Mouse (Mus musculus): ENCODE results near the gene Gm19402. TPM values are rescaled to one million over a fixed set of nuclear protein-coding genes. Genes with fewer than 3 reads are reported as not detected.
"Not testable (repeated sequence)": the region's sequence is repeated elsewhere in the genome, so short reads cannot be mapped to it uniquely, and the experiment has no call there.

Gene Gm19402
- polyA plus RNA-seq (2012; ENCODE audit: insufficient read depth, insufficient read length, low replicate concordance, missing spikeins) = not detected in 2 replicates

DNA sequence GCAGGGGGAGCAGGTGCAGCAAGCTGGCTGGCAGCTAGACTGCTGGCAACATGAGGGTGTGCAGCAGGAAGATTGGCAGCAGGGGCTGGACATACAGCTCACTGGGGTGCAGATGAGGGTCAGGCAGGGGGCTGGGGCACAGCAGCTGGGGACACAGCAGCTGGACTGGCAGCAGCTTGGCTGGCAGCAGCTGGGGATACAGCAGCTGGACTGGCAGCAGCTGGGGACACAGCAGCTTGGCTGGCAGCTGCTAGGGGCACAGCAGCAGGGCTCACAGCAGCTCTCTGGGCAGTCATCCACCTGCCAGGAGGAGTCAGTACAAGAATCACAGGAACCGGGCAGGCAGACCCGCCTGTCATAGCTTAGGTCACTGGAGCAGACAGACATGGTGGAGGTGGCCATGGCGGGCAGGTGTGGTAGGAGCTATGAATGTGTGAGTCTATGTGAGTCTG lies at the start of gene Gm19402:
TSS of gene Gm19402 (minus strand) at position 402 of the 452 bp plus-strand sequence.
- H3K27ac ChIP-seq (ENCODE audit: insufficient read depth, low read depth, low read length) = not testable (repeated sequence)
- 58% methylated on average over 3 of the region's 3 CpGs for WGBS

DNA sequence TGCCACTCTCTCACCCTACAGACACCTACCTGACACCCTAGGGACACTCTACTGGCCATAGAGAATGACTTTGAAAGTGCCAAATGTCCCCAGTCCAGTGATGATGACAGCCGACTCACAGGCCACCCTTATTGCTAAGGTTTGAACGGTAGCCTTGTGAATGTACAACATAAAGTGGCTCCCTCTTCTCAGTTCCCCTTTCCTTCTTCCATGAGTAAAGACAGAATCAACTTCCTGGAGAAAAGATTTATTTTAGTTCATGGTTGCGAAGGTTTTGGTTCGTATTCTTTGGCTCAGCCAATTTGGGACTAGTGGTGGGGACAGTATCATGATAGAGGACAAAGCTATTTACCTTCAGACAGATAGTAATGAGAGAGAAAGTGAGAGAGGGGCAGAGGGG lies 48.4 kb upstream of the Gm19402 start:
- WGBS = 96% methylated on average over 4 of the region's 4 CpGs
- TF ChIP-seq CTCF (IDR thresholded peaks at IDR 0.05; ENCODE audit: insufficient read depth, low read depth, low read length) = no peak
- TF ChIP-seq POLR2A (IDR thresholded peaks at IDR 0.05; ENCODE audit: insufficient read depth, low read depth, low read length) = no peak

More for the DNA sequence above, at the start of gene Gm19402:
- H3K4me1 ChIP-seq (ENCODE audit: control insufficient read depth, insufficient read depth, low read length) = peaks cover 27% of the 10 kb centered on the region
- not testable (repeated sequence) for H3K4me3 ChIP-seq (ENCODE audit: insufficient read depth, low read depth, low read length)

DNA sequence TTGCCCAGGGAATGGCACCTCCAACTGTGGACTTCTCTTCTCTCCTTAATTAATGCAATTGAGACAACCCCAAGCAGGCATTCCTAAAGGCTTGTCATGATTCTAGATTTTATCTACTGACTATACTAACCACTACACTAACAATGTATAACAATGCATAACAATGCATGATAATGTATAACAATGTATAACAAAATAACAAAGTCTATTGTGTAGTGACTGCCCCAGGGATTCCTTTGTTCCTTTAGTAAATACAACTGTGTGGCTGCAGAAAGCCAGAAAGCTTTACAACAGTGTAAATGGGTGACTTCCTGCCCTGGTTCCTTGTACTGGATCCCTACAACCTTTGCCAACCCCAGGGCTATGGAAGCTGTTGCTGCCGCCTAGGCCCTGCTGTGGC lies 45.4 kb upstream of the Gm19402 start:
- no peak overlapping the region for H3K27ac ChIP-seq (ENCODE audit: insufficient read depth, low read depth, low read length)
- WGBS = 92% methylated on average over 1 of the region's 1 CpGs
- no peak overlapping the region for H3K4me3 ChIP-seq (ENCODE audit: insufficient read depth, low read depth, low read length)

More for the DNA sequence above, 48.4 kb upstream of the Gm19402 start:
- H3K4me1 ChIP-seq (ENCODE audit: control insufficient read depth, insufficient read depth, low read length) = peaks cover 25% of the 10 kb centered on the region
- H3K4me3 ChIP-seq (ENCODE audit: insufficient read depth, low read depth, low read length) = no peak overlapping the region
- H3K27ac ChIP-seq (ENCODE audit: insufficient read depth, low read depth, low read length) = no peak overlapping the region

DNA sequence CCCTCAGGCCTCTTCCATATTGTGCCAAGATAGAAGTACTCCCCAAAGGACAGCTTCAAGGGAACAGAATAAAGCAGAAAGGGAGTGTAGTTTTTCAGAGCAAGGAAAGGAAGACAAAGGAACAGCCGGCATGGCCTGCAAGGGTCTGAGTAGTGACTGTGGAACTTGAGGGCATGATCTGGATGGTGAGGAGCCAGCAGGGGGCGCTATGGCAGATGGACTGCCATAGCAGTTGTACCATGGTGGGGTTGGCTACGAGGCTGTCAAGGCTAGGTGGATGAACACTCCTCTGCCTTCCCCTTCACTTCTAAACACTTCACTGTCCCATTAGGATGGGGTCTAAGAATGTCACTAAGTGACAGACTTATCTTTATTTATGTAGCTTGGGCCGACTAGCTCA lies 38.7 kb upstream of the Gm19402 start:
- Histone ChIP-seq H3K4me1 (ENCODE audit: control insufficient read depth, insufficient read depth, low read length) (peaks cover 4% of the 10 kb centered on the region; the same call in 1 of the 2 replicates), H3K27ac (ENCODE audit: insufficient read depth, low read depth, low read length) (no peak overlapping the region), H3K4me3 (ENCODE audit: insufficient read depth, low read depth, low read length) (no peak overlapping the region)
- WGBS = 59% methylated on average over 4 of the region's 4 CpGs
- TF ChIP-seq CTCF (IDR thresholded peaks at IDR 0.05; ENCODE audit: insufficient read depth, low read depth, low read length) (no peak), POLR2A (IDR thresholded peaks at IDR 0.05; ENCODE audit: insufficient read depth, low read depth, low read length) (no peak)

More for the DNA sequence above, 45.4 kb upstream of the Gm19402 start:
- TF ChIP-seq CTCF (IDR thresholded peaks at IDR 0.05; ENCODE audit: insufficient read depth, low read depth, low read length) (no peak), POLR2A (IDR thresholded peaks at IDR 0.05; ENCODE audit: insufficient read depth, low read depth, low read length) (no peak)
- peaks cover 15% of the 10 kb centered on the region for H3K4me1 ChIP-seq (ENCODE audit: control insufficient read depth, insufficient read depth, low read length)

- Histone ChIP-seq H3K27ac (ENCODE audit: insufficient read depth, low read depth, low read length) (no peak overlapping the region), H3K4me1 (ENCODE audit: control insufficient read depth, insufficient read depth, low read length) (peaks cover 4% of the 10 kb centered on the region; the same call in 1 of the 2 replicates), H3K4me3 (ENCODE audit: insufficient read depth, low read depth, low read length) (no peak overlapping the region)
- TF ChIP-seq POLR2A (IDR thresholded peaks at IDR 0.05; ENCODE audit: insufficient read depth, low read depth, low read length) (no peak), CTCF (IDR thresholded peaks at IDR 0.05; ENCODE audit: insufficient read depth, low read depth, low read length) (no peak)
- WGBS = 70% methylated on average over 4 of the region's 4 CpGs
These were observed 37.7 kb upstream of the Gm19402 start for GRCm38 (mm10) chr10:77728280-77728679.

DNA sequence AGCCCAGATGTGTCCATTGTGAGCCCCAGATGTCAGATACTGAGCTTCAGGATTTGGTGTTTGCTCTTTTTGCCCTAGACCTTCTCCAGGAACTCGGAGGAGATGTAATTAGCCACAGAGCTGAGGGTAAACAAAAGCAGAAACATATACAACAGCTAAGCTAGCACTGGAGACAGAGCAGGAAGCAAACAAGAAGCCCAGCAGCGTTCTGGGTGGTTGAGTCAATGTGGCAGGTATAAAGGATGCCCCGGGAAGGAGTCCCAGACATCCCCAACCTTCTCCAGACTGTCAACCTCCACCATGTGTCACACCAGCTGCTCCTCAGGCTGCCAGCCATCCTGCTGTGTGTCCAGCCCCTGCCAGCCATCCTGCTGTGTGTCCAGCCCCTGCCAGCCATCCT lies 35.6 kb upstream of the Gm19402 start, which contains the start of gene Gm10100:
TSS of gene Gm10100 (plus strand) at position 301 of the 400 bp plus-strand sequence.
- H3K4me1 ChIP-seq (ENCODE audit: control insufficient read depth, insufficient read depth, low read length) = peaks cover 4% of the 10 kb centered on the region; the same call in 1 of the 2 replicates
- TF ChIP-seq CTCF (IDR thresholded peaks at IDR 0.05; ENCODE audit: insufficient read depth, low read depth, low read length) = no peak
- TF ChIP-seq POLR2A (IDR thresholded peaks at IDR 0.05; ENCODE audit: insufficient read depth, low read depth, low read length) = no peak
- H3K27ac ChIP-seq (ENCODE audit: insufficient read depth, low read depth, low read length) = no peak within 1 kb of the TSS
- 48% methylated on average over 3 of the region's 3 CpGs for WGBS
- no peak within 1 kb of the TSS for H3K4me3 ChIP-seq (ENCODE audit: insufficient read depth, low read depth, low read length)

DNA sequence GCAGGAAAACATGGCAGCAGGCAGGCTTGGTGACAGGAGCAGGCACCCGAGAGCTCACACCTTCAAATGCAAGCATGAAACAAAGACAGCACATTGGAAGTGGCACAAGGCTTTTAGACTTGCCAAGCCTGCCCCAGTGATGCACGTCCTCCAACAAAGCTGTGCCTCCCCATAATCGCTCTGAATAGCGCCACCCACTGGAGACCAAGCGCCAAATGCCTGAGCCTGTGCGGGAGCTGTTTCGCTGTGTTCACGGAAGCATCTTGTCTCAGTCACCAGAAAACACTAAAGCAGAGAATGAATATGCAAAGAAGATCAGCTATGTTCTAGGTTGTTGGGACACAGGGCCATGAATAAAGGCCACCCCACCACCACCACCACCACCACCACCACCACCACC lies 34.3 kb upstream of the Gm19402 start:
- Histone ChIP-seq H3K4me1 (ENCODE audit: control insufficient read depth, insufficient read depth, low read length) (peaks cover 4% of the 10 kb centered on the region; the same call in 1 of the 2 replicates), H3K4me3 (ENCODE audit: insufficient read depth, low read depth, low read length) (no peak overlapping the region), H3K27ac (ENCODE audit: insufficient read depth, low read depth, low read length) (no peak overlapping the region)
- TF ChIP-seq CTCF (IDR thresholded peaks at IDR 0.05; ENCODE audit: insufficient read depth, low read depth, low read length) = no peak
- TF ChIP-seq POLR2A (IDR thresholded peaks at IDR 0.05; ENCODE audit: insufficient read depth, low read depth, low read length) = no peak
- 77% methylated on average over 8 of the region's 8 CpGs for whole genome bisulfite sequencing

DNA sequence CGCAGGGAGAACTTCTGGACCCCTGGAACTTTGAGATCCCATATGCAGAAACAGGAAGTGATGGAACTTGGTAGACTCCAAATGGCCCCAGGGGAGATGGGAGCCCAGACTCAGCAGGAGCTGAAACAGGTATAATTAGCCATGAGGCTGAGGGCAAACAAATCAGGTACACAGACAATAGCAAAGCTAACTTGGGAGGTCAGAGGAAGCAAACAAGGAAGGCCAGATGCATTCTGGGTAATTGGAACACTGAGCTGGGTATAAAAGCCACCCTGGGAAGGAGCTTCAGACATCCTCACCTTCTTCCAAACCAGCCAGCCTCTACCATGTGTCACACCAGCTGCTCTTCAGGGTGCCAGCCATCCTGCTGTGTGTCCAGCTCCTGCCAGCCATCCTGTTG lies 29.7 kb upstream of the Gm19402 start, which contains the start of gene Krtap12-1:
TSS of gene Krtap12-1 (plus strand) at position 301 of the 400 bp plus-strand sequence.
- H3K27ac ChIP-seq (ENCODE audit: insufficient read depth, low read depth, low read length); H3K4me3 ChIP-seq (ENCODE audit: insufficient read depth, low read depth, low read length); H3K4me1 ChIP-seq (ENCODE audit: control insufficient read depth, insufficient read depth, low read length): not testable (repeated sequence)
- WGBS = 89% methylated on average over 1 of the region's 1 CpGs

DNA sequence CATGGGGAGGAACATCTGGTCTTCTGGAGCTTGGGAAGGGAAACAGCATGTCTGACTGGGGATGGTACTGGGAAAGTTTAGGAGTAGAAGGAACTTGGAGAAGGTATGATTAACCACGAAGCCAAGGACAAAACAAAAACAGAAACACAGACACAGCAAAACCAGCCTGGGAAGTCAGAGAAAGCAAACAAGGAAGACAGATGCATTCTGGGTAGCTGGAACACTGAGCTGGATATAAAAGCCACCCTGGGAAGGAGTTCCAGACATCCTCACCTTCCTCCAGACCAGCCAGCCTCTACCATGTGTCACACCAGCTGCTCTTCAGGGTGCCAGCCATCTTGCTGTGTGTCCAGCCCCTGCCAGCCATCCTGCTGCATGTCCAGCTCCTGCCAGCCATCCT lies 24.9 kb upstream of the Gm19402 start, which contains the start of gene Gm10142:
TSS of gene Gm10142 (plus strand) at position 301 of the 400 bp plus-strand sequence.
- Histone ChIP-seq H3K27ac (ENCODE audit: insufficient read depth, low read depth, low read length) (no peak within 1 kb of the TSS), H3K4me1 (ENCODE audit: control insufficient read depth, insufficient read depth, low read length) (no peaks in the 10 kb centered on the region), H3K4me3 (ENCODE audit: insufficient read depth, low read depth, low read length) (no peak within 1 kb of the TSS)
- WGBS = 85% methylated on average over 1 of the region's 1 CpGs
- TF ChIP-seq CTCF (IDR thresholded peaks at IDR 0.05; ENCODE audit: insufficient read depth, low read depth, low read length) (no peak), POLR2A (IDR thresholded peaks at IDR 0.05; ENCODE audit: insufficient read depth, low read depth, low read length) (no peak)

DNA sequence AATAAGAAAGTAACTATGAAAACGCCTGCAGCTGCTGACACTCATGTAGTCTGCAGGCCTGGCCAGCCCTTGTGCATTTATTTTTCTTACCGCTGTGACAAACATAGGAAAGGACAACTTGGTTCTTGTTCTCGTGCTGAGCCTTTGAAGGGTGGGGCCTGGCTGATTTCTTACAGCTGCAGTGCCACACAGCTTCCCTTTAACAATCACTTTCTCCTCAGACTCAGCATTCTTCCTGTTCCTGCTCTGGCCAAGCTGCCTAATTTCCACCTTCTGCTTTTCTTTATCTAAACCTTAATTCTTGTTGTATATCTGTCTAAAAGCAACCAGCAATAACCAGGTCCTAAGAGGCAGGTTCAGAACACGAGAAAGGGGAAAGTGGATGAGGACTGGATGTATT lies 23.2 kb upstream of the Gm19402 start:
- Histone ChIP-seq H3K4me1 (ENCODE audit: control insufficient read depth, insufficient read depth, low read length) (no peaks in the 10 kb centered on the region), H3K4me3 (ENCODE audit: insufficient read depth, low read depth, low read length) (no peak overlapping the region), H3K27ac (ENCODE audit: insufficient read depth, low read depth, low read length) (no peak overlapping the region)
- TF ChIP-seq CTCF (IDR thresholded peaks at IDR 0.05; ENCODE audit: insufficient read depth, low read depth, low read length) = no peak
- no peak for TF ChIP-seq POLR2A (IDR thresholded peaks at IDR 0.05; ENCODE audit: insufficient read depth, low read depth, low read length)
- WGBS = 70% methylated on average over 4 of the region's 4 CpGs

DNA sequence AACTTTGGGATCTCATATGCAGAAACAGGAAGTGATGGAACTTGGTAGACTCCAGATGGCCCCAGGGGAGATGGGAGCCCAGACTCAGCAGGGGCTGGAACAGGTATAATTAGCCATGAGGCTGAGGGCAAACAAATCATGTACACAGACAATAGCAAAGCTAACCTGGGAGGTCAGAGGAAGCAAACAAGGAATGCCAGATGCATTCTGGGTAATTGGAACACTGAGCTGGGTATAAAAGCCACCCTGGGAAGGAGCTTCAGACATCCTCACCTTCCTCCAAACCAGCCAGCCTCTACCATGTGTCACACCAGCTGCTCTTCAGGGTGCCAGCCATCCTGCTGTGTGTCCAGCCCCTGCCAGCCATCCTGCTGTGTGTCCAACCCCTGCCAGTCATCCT lies 20.6 kb upstream of the Gm19402 start, which contains the start of gene Gm10024:
TSS of gene Gm10024 (plus strand) at position 301 of the 400 bp plus-strand sequence.
- not testable (repeated sequence) for H3K4me1 ChIP-seq (ENCODE audit: control insufficient read depth, insufficient read depth, low read length); H3K4me3 ChIP-seq (ENCODE audit: insufficient read depth, low read depth, low read length); H3K27ac ChIP-seq (ENCODE audit: insufficient read depth, low read depth, low read length)
